Mouse (Mus musculus): ENCODE results near the gene Gpnmb.

DNA sequence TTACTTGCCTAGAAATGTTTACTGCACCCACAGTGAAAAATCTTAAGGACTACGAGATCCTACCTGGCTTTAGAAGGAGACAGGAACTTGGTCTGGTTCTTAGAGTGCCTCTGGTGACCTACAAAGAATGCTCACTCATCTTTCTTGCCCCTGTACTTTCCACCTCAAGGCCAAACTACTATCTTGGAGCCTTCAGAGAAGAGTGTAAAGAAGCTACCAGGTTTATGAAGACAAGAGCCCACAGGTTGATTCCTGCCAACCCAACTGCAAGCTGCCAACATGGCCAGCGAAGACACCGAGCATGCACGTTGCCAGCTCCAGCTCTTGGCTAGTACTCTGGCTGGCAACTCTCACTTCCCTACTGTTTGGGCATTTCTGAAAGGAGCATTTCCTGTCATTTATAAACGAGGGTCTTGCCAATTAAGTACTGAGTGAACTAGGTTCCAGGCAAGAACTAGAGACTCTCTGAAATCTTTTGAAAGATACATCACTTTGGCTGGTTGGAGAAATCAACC lies 61.3 kb downstream of the Gpnmb start:
- no peak for TF ChIP-seq CTCF (IDR thresholded peaks at IDR 0.05; ENCODE audit: low read depth)
- no peak for TF ChIP-seq EP300 (IDR thresholded peaks at IDR 0.05; ENCODE audit: low read depth)
